Mouse (Mus musculus): ENCODE results near the gene Rxfp1. TPM values are rescaled to one million over a fixed set of nuclear protein-coding genes. Genes with fewer than 3 reads are reported as not detected.

Gene Rxfp1
- not detected in 2 replicates for total RNA-seq (2023)

GRCm38 (mm10) chr3:79737780-79738179 is at the start of gene Rxfp1:
Gene Rxfp1 (minus strand): TSS chr3:79737880.

GRCm38 (mm10) chr3:79629416-79629730 is 108.3 kb downstream of the Rxfp1 start, which contains the start of gene Etfdh:
Gene Etfdh (minus strand): TSS chr3:79629500.

GRCm38 (mm10) chr3:79628561-79629415 is 108.9 kb downstream of the Rxfp1 start, which contains the start of gene 4930579G24Rik:
Gene 4930579G24Rik (plus strand): TSS chr3:79629079.

Other genes with a start within 250 kb of the Rxfp1 start
- 32.8 and 49.3 TPM in 2 replicates for gene Fnip2, start 170.1 kb downstream of the Rxfp1 start, total RNA-seq (2023)
- gene Ppid, start 146.5 kb downstream of the Rxfp1 start, total RNA-seq (2023): 25.7 and 41.9 TPM in 2 replicates
- gene 4930579G24Rik, start 108.8 kb downstream of the Rxfp1 start, total RNA-seq (2023): 7.1 and 8.0 TPM in 2 replicates
- gene Etfdh, start 108.4 kb downstream of the Rxfp1 start, total RNA-seq (2023): 14.4 and 16.4 TPM in 2 replicates
- 0.28 and 0.34 TPM in 2 replicates for gene Tmem144, start 114.9 kb upstream of the Rxfp1 start, total RNA-seq (2023)
- 0.44 TPM in 1 of 2 replicates, not detected in the other for gene Fam198b, start 146.7 kb upstream of the Rxfp1 start, total RNA-seq (2023)

All from neutrophil, adult 65 days (primary cell).